Mouse (Mus musculus): Measurements from ENCODE around the gene March7. TPM values are rescaled to one million over a fixed set of nuclear protein-coding genes. Genes with fewer than 3 reads are reported as not detected.
A peak's percentile ranks its signal among the peaks of the same experiment; 100 is the strongest.

The March7 gene
- polyA plus RNA-seq, 1 experiment from 2014 or later = 20.4 TPM

DNA sequence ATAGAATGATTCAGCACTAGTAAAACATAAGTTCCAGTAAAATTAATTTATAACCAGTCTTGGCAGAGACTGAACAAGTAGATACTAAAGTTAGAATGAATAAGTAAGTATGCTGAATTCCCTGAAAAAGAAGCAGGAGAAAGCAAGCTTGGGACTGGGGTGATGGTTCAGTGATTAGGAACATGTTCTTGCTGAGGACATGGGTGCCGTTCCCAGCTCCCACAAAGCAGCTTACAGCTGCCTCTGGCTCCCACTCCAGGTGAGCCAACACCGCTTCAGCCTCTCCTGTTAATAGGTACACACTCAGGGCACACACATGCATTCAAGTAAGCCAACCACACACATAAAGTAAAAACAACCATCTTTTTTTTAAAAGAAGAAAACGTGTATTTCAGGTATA, 32.2 kb upstream of the March7 start:
- 71% methylated on average over 3 of the region's 3 CpGs for WGBS (ENCODE audit: insufficient replicate concordance)
- no peaks in the 10 kb centered on the region for H3K9me3 ChIP-seq (replicated peaks)
- H3K9ac ChIP-seq = no peak overlapping the region
- no peak for ATAC-seq (ENCODE audit: insufficient read depth)
- no peaks in the 10 kb centered on the region for H3K36me3 ChIP-seq (replicated peaks)
- no peak overlapping the region for H3K4me3 ChIP-seq (replicated peaks)
- H3K4me1 ChIP-seq (replicated peaks) = peaks cover 3% of the 10 kb centered on the region; the same call in 1 of the 2 replicates
- H3K27me3 ChIP-seq = no peaks in the 10 kb centered on the region
- no peak overlapping the region for H3K27ac ChIP-seq (replicated peaks)
- no peak overlapping the region for H3K4me2 ChIP-seq

DNA sequence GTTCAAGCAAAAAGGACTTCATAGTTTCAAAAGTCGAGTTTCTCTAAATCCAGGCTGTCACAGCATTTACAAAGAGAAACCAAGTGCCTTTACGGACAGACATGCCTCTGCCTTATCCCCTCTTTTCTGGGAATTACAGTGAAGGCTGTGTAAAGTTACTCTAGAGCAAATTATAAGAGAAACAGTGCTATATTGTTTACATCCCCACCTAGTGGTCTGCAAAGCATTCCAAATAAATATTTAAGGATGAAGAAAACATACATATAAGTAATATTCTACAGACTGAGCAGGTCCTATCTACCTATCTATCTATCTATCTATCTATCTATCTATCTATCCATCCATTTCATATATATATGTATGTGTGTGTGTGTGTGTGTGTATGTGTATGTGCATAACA, 28.0 kb upstream of the March7 start:
- Histone ChIP-seq H3K4me3 (replicated peaks) (no peak overlapping the region), H3K36me3 (replicated peaks) (no peaks in the 10 kb centered on the region), H3K4me2 (no peak overlapping the region), H3K4me1 (replicated peaks) (no peaks in the 10 kb centered on the region), H3K27me3 (no peaks in the 10 kb centered on the region), H3K27ac (replicated peaks) (no peak overlapping the region), H3K9ac (no peak overlapping the region), H3K9me3 (replicated peaks) (no peaks in the 10 kb centered on the region)
- no peak for ATAC-seq (ENCODE audit: insufficient read depth)
- WGBS (ENCODE audit: insufficient replicate concordance) = 30% methylated on average over 2 of the region's 2 CpGs

DNA sequence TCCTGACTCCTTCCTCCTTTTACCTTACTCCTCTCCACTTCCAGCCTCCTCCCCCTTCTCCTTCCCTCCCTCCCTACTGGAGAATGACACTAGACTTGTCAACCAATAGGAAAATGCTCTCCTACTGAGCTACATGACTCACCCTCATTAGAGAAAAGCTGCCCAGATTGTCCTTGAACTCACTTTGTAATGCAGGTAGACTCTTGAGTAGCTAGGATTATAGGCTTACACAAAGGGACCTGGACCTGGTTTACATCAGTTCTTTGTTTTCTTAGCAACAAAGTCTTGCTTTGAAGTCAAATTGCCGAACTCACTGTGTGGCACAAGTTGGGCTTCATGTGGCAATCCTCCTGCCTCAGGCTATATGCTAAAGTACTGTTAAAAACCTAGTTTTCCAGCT, 12.8 kb upstream of the March7 start:
- H3K9ac ChIP-seq = no peak overlapping the region
- no peak for ATAC-seq (ENCODE audit: insufficient read depth)
- no peaks in the 10 kb centered on the region for H3K9me3 ChIP-seq (replicated peaks)
- H3K4me2 ChIP-seq = no peak overlapping the region
- no peaks in the 10 kb centered on the region for H3K36me3 ChIP-seq (replicated peaks)
- H3K27ac ChIP-seq (replicated peaks) = no peak overlapping the region
- 70% methylated on average over 1 of the region's 1 CpGs for WGBS (ENCODE audit: insufficient replicate concordance)
- H3K27me3 ChIP-seq = no peaks in the 10 kb centered on the region
- H3K4me3 ChIP-seq (replicated peaks) = no peak overlapping the region
- H3K4me1 ChIP-seq (replicated peaks) = no peaks in the 10 kb centered on the region

DNA sequence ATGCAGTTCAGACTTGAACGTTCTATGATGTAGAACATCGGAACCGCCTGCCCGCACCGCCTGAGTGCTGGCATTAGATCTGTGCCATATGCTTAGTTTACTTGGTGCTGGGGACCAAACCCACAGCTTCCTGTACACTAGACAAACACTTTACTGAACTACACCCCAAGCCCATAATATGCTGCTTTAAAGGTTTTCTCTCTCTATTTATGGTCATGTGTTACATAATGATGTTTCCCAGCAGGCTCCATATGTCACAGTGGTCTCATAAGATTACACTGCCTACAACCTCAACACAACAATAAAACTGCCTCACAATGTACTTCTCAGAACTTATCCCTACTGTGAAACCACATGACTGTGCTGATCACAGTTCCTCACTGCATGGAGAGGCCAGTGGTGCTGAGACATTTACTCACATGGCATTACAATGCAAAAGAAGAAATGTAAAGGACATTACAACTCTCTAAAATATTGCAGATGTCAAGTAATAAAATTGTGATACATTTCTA, 9.6 kb upstream of the March7 start:
- Histone ChIP-seq H3K27me3 (no peaks in the 10 kb centered on the region), H3K9me3 (replicated peaks) (no peaks in the 10 kb centered on the region)
- WGBS (ENCODE audit: insufficient replicate concordance) = 87% methylated on average over 5 of the region's 5 CpGs

DNA sequence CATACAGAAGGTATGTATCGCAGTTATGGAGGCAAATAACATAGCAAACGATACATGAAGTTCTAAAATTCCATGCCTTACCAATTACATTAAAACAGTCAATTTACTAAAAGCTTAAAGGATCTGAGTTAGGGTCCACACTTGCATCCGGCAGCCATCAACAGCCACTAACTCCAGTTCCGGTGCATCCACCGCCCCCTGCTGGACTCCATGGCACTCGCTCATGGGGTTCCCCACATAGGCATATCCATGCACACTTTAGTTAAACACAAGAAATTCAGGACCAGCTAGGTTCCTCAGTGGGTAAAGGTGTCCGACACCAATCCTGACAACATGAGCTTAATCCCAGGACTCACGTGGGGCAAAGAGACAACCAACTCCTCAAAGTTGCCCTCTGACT, 9.0 kb upstream of the March7 start:
- no peak for ATAC-seq (ENCODE audit: insufficient read depth)
- Histone ChIP-seq H3K9ac (no peak overlapping the region), H3K9me3 (replicated peaks) (no peaks in the 10 kb centered on the region), H3K36me3 (replicated peaks) (peaks cover 14% of the 10 kb centered on the region), H3K4me2 (no peak overlapping the region), H3K27ac (replicated peaks) (no peak overlapping the region), H3K27me3 (no peaks in the 10 kb centered on the region), H3K4me3 (replicated peaks) (no peak overlapping the region), H3K4me1 (replicated peaks) (peaks cover 9% of the 10 kb centered on the region)
- 59% methylated on average over 8 of the region's 8 CpGs for WGBS (ENCODE audit: insufficient replicate concordance)

More for the DNA sequence above, 9.6 kb upstream of the March7 start:
- H3K4me2 ChIP-seq = no peak overlapping the region
- no peak overlapping the region for H3K4me3 ChIP-seq (replicated peaks)
- H3K27ac ChIP-seq (replicated peaks) = no peak overlapping the region
- H3K36me3 ChIP-seq (replicated peaks) = peaks cover 8% of the 10 kb centered on the region; the same call in 1 of the 2 replicates
- no peak overlapping the region for H3K9ac ChIP-seq
- ATAC-seq (ENCODE audit: insufficient read depth) = no peak
- H3K4me1 ChIP-seq (replicated peaks) = peaks cover 9% of the 10 kb centered on the region

DNA sequence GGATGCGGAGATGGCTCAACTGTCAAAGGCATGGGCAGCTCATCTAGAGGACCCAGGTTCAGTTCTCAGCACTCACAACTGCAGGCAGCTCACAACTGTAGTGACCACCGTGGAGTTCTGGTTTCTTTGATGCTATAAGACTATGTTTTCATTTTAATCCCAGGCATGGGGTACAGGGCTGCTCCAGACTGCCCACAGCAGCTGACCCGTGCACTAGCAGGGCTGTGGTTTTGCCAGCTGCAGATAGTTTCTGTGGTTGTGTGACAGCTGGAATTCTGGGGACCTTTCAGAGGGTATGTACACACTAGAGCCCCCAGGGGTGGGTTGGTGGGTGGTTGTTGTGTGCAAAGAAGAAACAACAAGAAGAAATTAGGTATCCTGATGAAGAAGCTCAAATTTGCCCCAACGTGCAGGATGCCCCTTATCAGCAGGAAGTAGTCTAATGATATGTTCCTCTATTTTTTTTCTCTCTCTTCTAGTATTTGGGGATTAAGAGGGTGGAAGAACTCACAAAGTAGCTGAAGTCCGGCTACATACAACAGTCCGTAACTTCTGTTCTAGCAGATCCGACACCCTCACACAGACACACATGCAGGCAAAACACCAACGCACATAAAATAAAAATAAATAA, 6.7 kb upstream of the March7 start:
- Histone ChIP-seq H3K36me3 (replicated peaks) (peaks cover 21% of the 10 kb centered on the region), H3K27me3 (no peaks in the 10 kb centered on the region), H3K9ac (no peak overlapping the region), H3K9me3 (replicated peaks) (no peaks in the 10 kb centered on the region), H3K27ac (replicated peaks) (no peak overlapping the region), H3K4me1 (replicated peaks) (peaks cover 13% of the 10 kb centered on the region), H3K4me3 (replicated peaks) (no peak overlapping the region), H3K4me2 (no peak overlapping the region)
- no peak for ATAC-seq (ENCODE audit: insufficient read depth)
- WGBS (ENCODE audit: insufficient replicate concordance) = 43% methylated on average over 8 of the region's 8 CpGs

DNA sequence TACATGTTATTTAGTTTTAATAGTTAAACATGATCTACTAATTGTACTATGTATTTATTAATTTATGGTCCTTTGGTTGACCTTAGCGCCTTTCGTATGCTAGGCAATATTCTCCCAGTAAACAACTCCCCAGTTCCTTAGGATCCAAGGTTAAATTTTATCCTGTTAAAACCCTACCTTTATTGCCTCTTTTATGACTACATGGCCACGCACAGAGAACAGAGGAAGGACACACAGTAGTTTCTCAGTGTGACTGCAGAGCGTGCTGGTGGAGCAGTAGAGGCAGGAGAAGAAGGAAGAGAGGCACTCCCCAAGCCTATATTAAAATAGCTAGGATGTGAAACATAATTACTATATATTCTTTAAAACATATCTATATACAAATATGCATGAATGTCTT, 6.0 kb upstream of the March7 start:
- Histone ChIP-seq H3K9me3 (replicated peaks) (no peaks in the 10 kb centered on the region), H3K9ac (no peak overlapping the region), H3K36me3 (replicated peaks) (peaks cover 21% of the 10 kb centered on the region), H3K4me2 (no peak overlapping the region), H3K27ac (replicated peaks) (no peak overlapping the region), H3K4me1 (replicated peaks) (peaks cover 18% of the 10 kb centered on the region), H3K27me3 (no peaks in the 10 kb centered on the region), H3K4me3 (replicated peaks) (no peak overlapping the region)
- WGBS (ENCODE audit: insufficient replicate concordance) = 77% methylated on average over 4 of the region's 4 CpGs
- ATAC-seq (ENCODE audit: insufficient read depth) = no peak

DNA sequence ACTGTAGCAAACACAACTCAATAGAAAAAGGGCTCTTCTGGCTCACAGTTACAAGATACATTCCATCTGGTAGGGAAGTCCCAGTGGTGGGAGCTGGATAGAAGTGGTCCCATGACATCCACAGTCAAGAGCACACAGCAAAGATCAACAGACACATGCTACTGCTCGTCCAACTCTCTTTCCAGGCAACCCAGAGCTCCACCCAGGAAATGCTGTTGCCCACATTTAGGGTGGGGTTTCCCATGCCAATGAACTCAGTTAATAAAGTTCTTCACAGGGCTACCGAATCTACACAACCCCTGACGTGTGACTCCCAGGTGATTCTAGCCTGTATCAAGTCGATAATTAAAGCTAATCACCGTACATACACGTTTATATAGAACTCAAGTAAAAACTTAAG, 5.5 kb upstream of the March7 start:
- H3K4me1 ChIP-seq (replicated peaks) = peaks cover 18% of the 10 kb centered on the region
- no peaks in the 10 kb centered on the region for H3K9me3 ChIP-seq (replicated peaks)
- no peak overlapping the region for H3K27ac ChIP-seq (replicated peaks)
- H3K27me3 ChIP-seq = no peaks in the 10 kb centered on the region
- ATAC-seq (ENCODE audit: insufficient read depth) = no peak
- no peak overlapping the region for H3K4me3 ChIP-seq (replicated peaks)
- H3K36me3 ChIP-seq (replicated peaks) = peaks cover 21% of the 10 kb centered on the region
- no peak overlapping the region for H3K4me2 ChIP-seq
- 24% methylated on average over 6 of the region's 6 CpGs for WGBS (ENCODE audit: insufficient replicate concordance)
- H3K9ac ChIP-seq = no peak overlapping the region

DNA sequence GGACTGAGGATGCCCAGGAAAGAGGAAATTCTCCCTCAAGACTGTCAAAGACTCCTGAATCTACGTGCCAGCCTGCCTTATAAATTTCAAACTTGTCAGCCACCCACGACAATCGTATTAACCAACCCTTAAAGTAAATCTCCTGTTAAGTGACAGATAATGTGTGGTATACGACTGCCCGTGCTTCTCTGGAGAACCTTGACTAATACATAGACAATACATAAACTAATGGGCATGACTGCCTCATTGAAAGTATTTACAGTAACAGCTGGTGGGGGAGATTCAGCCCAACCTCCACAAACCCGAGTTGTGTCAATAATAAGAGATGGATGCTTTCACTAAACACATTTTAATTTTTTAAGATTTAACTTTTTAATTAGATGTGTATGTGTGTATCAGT, 3.9 kb upstream of the March7 start:
- Histone ChIP-seq H3K27ac (replicated peaks) (no peak overlapping the region), H3K4me2 (no peak overlapping the region), H3K4me1 (replicated peaks) (peaks cover 21% of the 10 kb centered on the region), H3K9me3 (replicated peaks) (no peaks in the 10 kb centered on the region), H3K4me3 (replicated peaks) (no peak overlapping the region), H3K27me3 (no peaks in the 10 kb centered on the region), H3K9ac (no peak overlapping the region), H3K36me3 (replicated peaks) (peaks cover 21% of the 10 kb centered on the region)
- ATAC-seq (ENCODE audit: insufficient read depth) = no peak
- WGBS (ENCODE audit: insufficient replicate concordance) = 57% methylated on average over 6 of the region's 6 CpGs

DNA sequence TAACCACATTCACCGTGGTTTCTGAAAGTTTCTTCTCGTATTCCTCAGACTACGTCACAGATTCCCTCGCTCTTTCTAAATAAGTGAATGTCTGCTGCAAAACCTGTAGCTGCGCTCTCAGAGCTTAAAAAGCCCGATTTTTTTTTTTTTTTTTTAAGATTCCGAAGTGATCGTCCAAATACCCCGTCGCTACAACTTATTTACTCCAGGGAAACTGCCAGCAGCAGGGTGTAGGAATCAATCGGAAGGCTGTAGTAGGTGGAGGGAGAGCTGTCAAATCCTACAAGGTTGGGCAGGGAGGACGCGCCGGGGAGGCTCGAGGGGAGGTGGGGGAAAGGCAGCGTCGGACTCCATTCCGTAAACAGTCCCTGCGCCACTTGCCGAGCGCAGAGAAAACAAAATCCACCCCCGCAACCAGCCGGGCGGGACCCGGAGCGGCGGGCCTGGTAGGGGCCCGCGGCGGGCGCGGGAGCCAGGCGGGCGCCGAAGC, 520 bp upstream of the March7 start:
- under 1% methylated on average over 35 of the region's 35 CpGs for WGBS (ENCODE audit: insufficient replicate concordance)
- H3K9me3 ChIP-seq (replicated peaks) = no peaks in the 10 kb centered on the region
- peak overlapping the region; percentile 94 for H3K27ac ChIP-seq (replicated peaks)
- H3K4me1 ChIP-seq (replicated peaks) = peaks cover 44% of the 10 kb centered on the region
- peak overlapping the region; percentile 95 for H3K9ac ChIP-seq
- H3K36me3 ChIP-seq (replicated peaks) = peaks cover 32% of the 10 kb centered on the region
- H3K4me3 ChIP-seq (replicated peaks) = peak overlapping the region; percentile 94
- ATAC-seq (ENCODE audit: insufficient read depth) = peak; percentile 69
- H3K4me2 ChIP-seq = peak overlapping the region; percentile 77
- H3K27me3 ChIP-seq = no peaks in the 10 kb centered on the region

DNA sequence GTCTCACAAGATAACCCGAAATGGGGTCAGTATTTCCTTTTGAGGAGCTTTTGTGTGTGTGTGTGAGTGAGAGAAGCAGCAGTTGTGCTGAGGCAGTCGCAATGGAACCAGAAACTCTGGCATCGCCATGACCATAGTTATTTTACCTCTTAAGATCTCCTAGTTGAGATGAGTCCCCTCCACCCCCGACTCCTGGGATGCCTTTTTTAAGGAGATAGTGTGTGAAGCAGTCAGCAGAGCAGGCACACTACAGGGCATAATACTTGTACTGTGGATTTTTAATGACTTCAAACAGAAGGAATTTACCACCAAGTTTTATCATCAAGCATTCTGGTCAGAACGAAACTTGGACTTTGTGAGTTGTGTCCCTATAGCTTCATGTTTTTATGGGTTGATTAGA, 1.1 kb downstream of the March7 start:
- Histone ChIP-seq H3K9ac (peak overlapping the region; percentile 95), H3K4me3 (replicated peaks) (peak overlapping the region; percentile 94), H3K27ac (replicated peaks) (peak overlapping the region; percentile 94), H3K4me1 (replicated peaks) (peaks cover 49% of the 10 kb centered on the region), H3K36me3 (replicated peaks) (peaks cover 32% of the 10 kb centered on the region), H3K4me2 (peak overlapping the region; percentile 77), H3K27me3 (no peaks in the 10 kb centered on the region), H3K9me3 (replicated peaks) (no peaks in the 10 kb centered on the region)
- 19% methylated on average over 5 of the region's 5 CpGs for WGBS (ENCODE audit: insufficient replicate concordance)
- no peak for ATAC-seq (ENCODE audit: insufficient read depth)

DNA sequence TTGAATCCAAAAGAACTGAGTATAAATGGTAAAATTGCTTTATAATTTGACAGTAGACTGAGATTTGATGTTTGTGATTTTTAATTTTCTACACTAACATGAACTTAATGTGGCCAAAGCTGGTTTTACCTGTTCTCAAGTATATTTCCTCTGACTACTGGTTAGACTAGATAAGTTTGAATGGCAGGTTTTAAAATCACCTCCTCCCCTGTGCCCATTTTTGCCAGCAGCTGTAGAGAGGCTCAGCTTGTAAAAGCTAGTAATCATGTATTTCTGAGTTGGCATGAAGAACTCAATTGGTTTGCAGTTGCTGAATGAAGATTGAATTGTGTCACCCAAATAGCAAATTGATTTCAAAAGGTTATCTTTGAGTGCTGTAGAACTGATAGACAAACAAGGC, 2.8 kb downstream of the March7 start:
- Histone ChIP-seq H3K4me2 (no peak overlapping the region), H3K9ac (no peak overlapping the region), H3K4me3 (replicated peaks) (no peak overlapping the region), H3K36me3 (replicated peaks) (peaks cover 29% of the 10 kb centered on the region), H3K4me1 (replicated peaks) (peaks cover 64% of the 10 kb centered on the region), H3K27ac (replicated peaks) (no peak overlapping the region), H3K27me3 (no peaks in the 10 kb centered on the region), H3K9me3 (replicated peaks) (no peaks in the 10 kb centered on the region)
- ATAC-seq (ENCODE audit: insufficient read depth) = no peak

All from liver, embryonic 15.5 days (tissue).